Mouse (Mus musculus) ES-Bruce4 (cell line): ENCODE measurements around the gene Sacm1l.

Experiments used
- EP300 ChIP-seq: IDR thresholded peaks from 2 replicates; pipeline ENCODE4 v1.6.1; 2011; ENCODE audit warnings: low read depth, low read length; ENCODE audit not compliant: insufficient read depth
- POLR2A ChIP-seq: IDR thresholded peaks from one replicate; pipeline ENCODE4 v1.8.1; 2011; ENCODE audit warnings: low read length; ENCODE audit not compliant: insufficient read depth

- no peak for TF ChIP-seq EP300
- no peak for TF ChIP-seq POLR2A
These were observed 10.3 kb upstream of the Sacm1l start for GRCm38 (mm10) chr9:123518969-123519894.
